Mouse (Mus musculus): ENCODE measurements at regions not wholly inside any gene's neighbourhood (a gene's known extent, or its start where the extent isn't known, plus 50 kb on each side); places are given as distances from the start of the nearest gene placed in this dataset.

DNA sequence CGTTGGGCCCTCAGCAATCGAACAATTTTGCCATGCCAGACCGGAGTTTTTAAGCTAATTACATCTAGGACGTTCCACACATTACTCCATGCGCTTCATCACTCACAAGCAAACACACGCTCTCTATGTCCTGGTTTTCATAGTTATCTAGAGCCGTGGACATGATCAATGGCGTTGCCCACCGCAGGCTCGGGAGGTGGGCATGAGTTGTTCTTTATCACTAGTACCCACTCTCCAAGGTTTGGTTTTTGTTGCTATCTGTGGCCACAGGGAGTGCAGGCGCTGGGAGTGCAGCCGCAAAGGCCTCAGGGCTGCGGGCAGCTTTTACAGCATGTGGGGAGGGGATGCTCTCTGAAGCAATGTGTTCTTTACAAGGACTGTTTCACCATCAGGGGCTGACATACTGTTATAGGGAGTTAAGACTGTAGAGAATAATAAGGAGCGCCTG, 226.8 kb downstream of the Ankrd50 start:
- no peaks in the 10 kb centered on the region for H3K4me1 ChIP-seq (ENCODE audit: control insufficient read depth in 1 of 2, insufficient read depth in 2 of 2, low read length in 2 of 2)
- no peaks in the 10 kb centered on the region for H3K9me3 ChIP-seq (replicated peaks; ENCODE audit: insufficient read depth, low read length)
- no peak overlapping the region for H3K4me3 ChIP-seq (ENCODE audit: control insufficient read depth in 1 of 2, insufficient read depth in 1 of 2, low read depth in 2 of 2, low read length in 2 of 2)
- no peak overlapping the region for H3K9ac ChIP-seq (ENCODE audit: control insufficient read depth, low read depth, low read length, poor library complexity, severe bottlenecking)
- DNase-seq (ENCODE audit: low read depth, low spot score), result no peak
- TF ChIP-seq MAX (IDR thresholded peaks at IDR 0.05; ENCODE audit: low read length) (no peak), HCFC1 (IDR thresholded peaks at IDR 0.05; ENCODE audit: low read depth, low read length) (no peak), MYB (IDR thresholded peaks at IDR 0.05; ENCODE audit: low read depth, low read length) (no peak), TAL1 (IDR thresholded peaks at IDR 0.05; ENCODE audit: low read length) (no peak), JUND (IDR thresholded peaks at IDR 0.05; ENCODE audit: low read depth, low read length) (no peak), POLR2AphosphoS2 (IDR thresholded peaks at IDR 0.05; ENCODE audit: low read length) (no peak), GATA1 (IDR thresholded peaks at IDR 0.05; ENCODE audit: low read depth, low read length) (no peak), TBP (IDR thresholded peaks at IDR 0.05; ENCODE audit: low read depth, low read length) (no peak), CTCF (IDR thresholded peaks at IDR 0.05 in 2 of 3, conservative IDR thresholded peaks at IDR 0.05 in 1 of 3; ENCODE audit: control insufficient read depth in 1 of 3, insufficient read depth in 1 of 3, low read depth in 2 of 3, low read length in 3 of 3, poor library complexity in 1 of 3, severe bottlenecking in 1 of 3) (no peak), BHLHE40 (IDR thresholded peaks at IDR 0.05; ENCODE audit: borderline replicate concordance, low read depth, low read length) (no peak), ZNF384 (IDR thresholded peaks at IDR 0.05; ENCODE audit: low read depth, low read length) (no peak), ZKSCAN1 (IDR thresholded peaks at IDR 0.05; ENCODE audit: low read depth, low read length) (no peak), KAT2A (conservative IDR thresholded peaks at IDR 0.05; ENCODE audit: low read depth, low read length) (no peak), MAFK (IDR thresholded peaks at IDR 0.05; ENCODE audit: borderline replicate concordance, low read depth, low read length) (no peak), TCF12 (IDR thresholded peaks at IDR 0.05; ENCODE audit: low read depth, low read length) (no peak), ZC3H11A (IDR thresholded peaks at IDR 0.05; ENCODE audit: low read depth, low read length) (no peak), SIN3A (IDR thresholded peaks at IDR 0.05; ENCODE audit: low read length) (no peak), USF2 (IDR thresholded peaks at IDR 0.05; ENCODE audit: borderline replicate concordance in 1 of 2, insufficient read depth in 1 of 2, low read depth in 1 of 2, low read length in 2 of 2) (no peak)
- H3K27me3 ChIP-seq (ENCODE audit: control insufficient read depth in 1 of 2, insufficient read depth in 2 of 2, low read length in 2 of 2), result no peaks in the 10 kb centered on the region
- no peaks in the 10 kb centered on the region for H3K79me2 ChIP-seq (ENCODE audit: control insufficient read depth, insufficient read depth, low read length, poor library complexity)
- H3K36me3 ChIP-seq (ENCODE audit: control insufficient read depth in 1 of 2, insufficient read depth in 2 of 2, low read length in 2 of 2), result no peaks in the 10 kb centered on the region
- H3K27ac ChIP-seq (ENCODE audit: control insufficient read depth, low read depth, low read length), result no peak overlapping the region

DNA sequence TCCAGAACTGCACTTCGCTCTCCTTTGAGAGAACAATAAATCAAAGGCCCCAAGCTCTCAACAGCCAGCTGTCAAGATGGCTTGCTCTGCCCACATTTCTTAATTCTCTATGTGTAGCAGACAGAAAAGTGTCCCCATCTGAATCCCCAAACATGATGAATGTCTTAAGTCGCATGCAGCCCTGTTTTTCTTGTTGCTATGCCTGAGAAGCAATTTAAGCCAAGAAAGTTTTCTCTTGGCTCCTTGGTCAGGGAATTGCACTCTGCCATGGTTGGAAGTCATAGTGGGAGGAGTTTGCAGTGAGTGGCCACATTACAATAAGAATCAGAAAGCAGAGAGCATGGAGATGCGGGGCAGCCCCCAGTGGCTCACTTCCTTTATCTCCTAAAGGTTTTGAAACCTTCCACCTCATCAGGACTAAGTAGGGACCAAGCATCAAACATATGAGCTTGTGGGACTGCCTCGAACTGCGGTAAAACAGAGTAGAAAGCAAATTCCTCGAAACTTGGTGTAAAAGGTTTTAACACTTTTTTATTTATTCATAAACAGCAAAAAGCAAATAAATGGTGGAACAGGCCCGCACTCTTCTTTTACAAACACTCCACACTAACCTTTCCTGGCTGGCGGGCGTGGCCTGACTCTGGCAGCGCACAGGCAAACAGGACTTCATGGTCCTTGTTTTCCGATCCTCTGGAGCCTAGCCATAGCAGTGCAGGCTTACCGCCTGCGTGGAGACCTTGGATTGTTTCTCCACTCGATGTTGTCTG, 227.4 kb downstream of the Ankrd50 start:
- no peak overlapping the region for H3K27ac ChIP-seq (ENCODE audit: control insufficient read depth, low read depth, low read length)
- no peak for DNase-seq (ENCODE audit: low read depth, low spot score)

More for the DNA sequence above, 227.4 kb downstream of the Ankrd50 start:
- H3K9ac ChIP-seq (ENCODE audit: control insufficient read depth, low read depth, low read length, poor library complexity, severe bottlenecking), result no peak overlapping the region
- no peak for TF ChIP-seq SIN3A (IDR thresholded peaks at IDR 0.05; ENCODE audit: low read length)
- no peak for TF ChIP-seq MAX (IDR thresholded peaks at IDR 0.05; ENCODE audit: low read length)
- TF ChIP-seq BHLHE40 (IDR thresholded peaks at IDR 0.05; ENCODE audit: borderline replicate concordance, low read depth, low read length), result no peak
- TF ChIP-seq KAT2A (conservative IDR thresholded peaks at IDR 0.05; ENCODE audit: low read depth, low read length), result no peak
- no peak for TF ChIP-seq POLR2A (IDR thresholded peaks at IDR 0.05; ENCODE audit: control insufficient read depth in 1 of 2, insufficient read depth in 1 of 2, low read depth in 1 of 2, low read length in 2 of 2, poor library complexity in 1 of 2)
- no peak for TF ChIP-seq ETS1 (IDR thresholded peaks at IDR 0.05; ENCODE audit: low read depth, low read length)
- no peak for TF ChIP-seq CTCF (IDR thresholded peaks at IDR 0.05 in 2 of 3, conservative IDR thresholded peaks at IDR 0.05 in 1 of 3; ENCODE audit: control insufficient read depth in 1 of 3, insufficient read depth in 1 of 3, low read depth in 2 of 3, low read length in 3 of 3, poor library complexity in 1 of 3, severe bottlenecking in 1 of 3)
- no peak for TF ChIP-seq MYB (IDR thresholded peaks at IDR 0.05; ENCODE audit: low read depth, low read length)
- no peak for TF ChIP-seq TAL1 (IDR thresholded peaks at IDR 0.05; ENCODE audit: low read length)
- no peak for TF ChIP-seq GABPA (IDR thresholded peaks at IDR 0.05; ENCODE audit: low read depth, low read length)
- TF ChIP-seq ELF1 (IDR thresholded peaks at IDR 0.05; ENCODE audit: low read depth, low read length), result no peak
- no peak for TF ChIP-seq NELFE (IDR thresholded peaks at IDR 0.05; ENCODE audit: low read depth, low read length)
- no peak for TF ChIP-seq EP300 (IDR thresholded peaks at IDR 0.05; ENCODE audit: low read depth in 1 of 2, low read length in 2 of 2)
- no peak for TF ChIP-seq GATA1 (IDR thresholded peaks at IDR 0.05; ENCODE audit: low read depth, low read length)
- TF ChIP-seq ZMIZ1 (IDR thresholded peaks at IDR 0.05; ENCODE audit: low read depth, low read length), result no peak
- TF ChIP-seq JUND (IDR thresholded peaks at IDR 0.05; ENCODE audit: low read depth, low read length), result no peak
- no peaks in the 10 kb centered on the region for H3K4me1 ChIP-seq (ENCODE audit: control insufficient read depth in 1 of 2, insufficient read depth in 2 of 2, low read length in 2 of 2)
- H3K9me3 ChIP-seq (replicated peaks; ENCODE audit: insufficient read depth, low read length), result no peaks in the 10 kb centered on the region
- no peak overlapping the region for H3K4me3 ChIP-seq (ENCODE audit: control insufficient read depth in 1 of 2, insufficient read depth in 1 of 2, low read depth in 2 of 2, low read length in 2 of 2)
- H3K36me3 ChIP-seq (ENCODE audit: control insufficient read depth in 1 of 2, insufficient read depth in 2 of 2, low read length in 2 of 2), result no peaks in the 10 kb centered on the region
- no peaks in the 10 kb centered on the region for H3K79me2 ChIP-seq (ENCODE audit: control insufficient read depth, insufficient read depth, low read length, poor library complexity)
- H3K27me3 ChIP-seq (ENCODE audit: control insufficient read depth in 1 of 2, insufficient read depth in 2 of 2, low read length in 2 of 2), result no peaks in the 10 kb centered on the region
